Mouse (Mus musculus) embryo, embryonic 10.5 days (tissue): ENCODE results near the gene Ormdl3.

Experiments used
- DNase-seq: peaks from one replicate; pipeline ENCODE4 v3.0.0-alpha.2; 2015; ENCODE audit warnings: low spot score

Ormdl3 gene

DNA sequence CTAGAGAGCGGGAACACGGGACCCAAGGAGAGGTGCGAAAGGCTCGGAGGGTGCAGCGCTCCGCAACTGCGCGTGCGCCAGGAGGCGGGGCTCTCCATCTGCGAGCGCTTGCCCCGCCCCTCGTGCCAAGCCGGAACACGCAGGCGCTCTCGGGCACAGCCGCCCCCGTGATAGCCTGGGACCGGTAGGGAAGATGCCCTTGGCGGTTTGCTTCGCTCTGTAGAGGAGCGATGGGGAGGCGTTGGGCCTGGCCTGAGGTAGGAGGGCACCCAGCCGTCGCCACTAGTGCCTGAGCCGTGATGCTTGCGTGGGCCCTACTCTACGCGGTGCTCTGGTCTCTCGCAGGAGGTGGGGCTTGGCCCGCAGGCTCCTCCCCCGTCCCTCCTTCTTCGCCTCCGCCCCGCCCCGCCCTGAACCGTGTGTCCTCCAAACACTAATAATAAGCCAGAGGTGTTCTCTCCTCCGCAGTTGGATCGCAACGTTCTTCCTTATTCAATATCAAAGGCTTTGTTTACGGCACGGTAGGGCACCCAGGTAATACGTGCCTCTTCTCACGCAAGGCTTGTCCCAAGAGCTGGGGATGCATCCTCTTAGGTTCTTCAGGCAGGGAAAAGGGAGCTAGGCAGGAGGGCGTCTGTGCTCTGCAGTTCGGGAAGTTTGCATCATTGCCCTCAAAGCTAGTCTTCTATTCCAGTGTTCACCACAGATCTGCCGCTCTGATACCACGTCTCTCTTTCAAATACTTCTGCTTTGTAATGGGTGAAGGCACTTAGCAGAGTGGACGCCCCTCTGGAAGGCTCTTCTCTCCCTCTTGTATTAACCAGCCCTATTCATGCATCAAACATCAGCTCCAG lies 36.0 kb downstream of the Ormdl3 start, which contains the start of gene Zpbp2:
TSS of gene Zpbp2 (plus strand) at position 123 of the 854 bp plus-strand sequence.
- DNase-seq = peak; percentile 95

DNA sequence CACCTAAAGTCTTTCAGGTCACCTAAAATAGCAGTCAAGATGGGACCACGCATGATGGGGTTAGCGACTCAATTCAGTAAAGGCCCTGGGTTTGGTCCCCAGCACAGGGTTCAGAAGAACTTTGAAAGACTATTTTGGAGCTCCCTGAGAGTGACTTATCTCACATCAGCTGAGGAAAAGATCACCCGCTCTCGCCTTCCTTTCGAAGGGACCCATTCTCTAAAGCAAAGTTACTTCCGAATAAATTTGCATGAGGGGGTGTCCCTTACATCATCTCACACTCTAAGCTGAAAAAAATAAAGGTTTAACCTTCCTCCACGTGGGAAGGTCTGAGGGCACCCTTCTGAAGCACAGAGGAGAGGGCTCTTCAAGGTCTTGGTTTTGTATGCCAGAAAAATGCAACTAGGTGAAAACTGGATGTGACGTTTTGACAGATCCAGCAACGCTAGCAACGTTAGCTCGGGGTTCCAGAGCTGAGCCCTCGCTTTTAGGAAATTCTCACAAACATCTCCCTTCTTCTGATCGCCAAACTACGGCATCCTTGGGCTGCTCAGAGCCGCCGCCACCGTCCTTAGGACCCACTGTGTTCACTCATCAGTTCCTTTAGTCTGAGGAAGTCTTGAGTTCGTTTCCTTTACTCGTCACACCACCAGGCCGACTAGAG lies 36.7 kb downstream of the Ormdl3 start:
- DNase-seq = no peak

DNA sequence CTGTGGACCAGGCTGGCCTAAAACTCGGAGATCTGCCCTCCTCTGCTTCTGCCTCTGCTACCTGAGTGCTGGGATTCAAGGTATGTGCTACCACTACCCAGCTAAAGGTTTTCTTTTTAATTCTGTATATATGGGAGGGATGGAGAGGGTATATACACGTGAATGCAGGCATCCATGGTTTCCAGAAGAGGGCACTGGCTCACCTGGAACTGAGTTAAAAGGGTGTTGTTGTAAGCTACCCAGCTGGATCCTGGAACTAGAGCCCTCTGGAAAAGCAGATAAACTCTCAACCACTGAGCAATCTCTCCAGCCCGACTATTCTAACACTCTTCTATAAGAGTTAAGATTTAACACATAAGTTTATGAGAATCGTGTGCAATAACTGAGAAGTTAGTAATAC lies 37.8 kb downstream of the Ormdl3 start:
- DNase-seq = no peak

DNA sequence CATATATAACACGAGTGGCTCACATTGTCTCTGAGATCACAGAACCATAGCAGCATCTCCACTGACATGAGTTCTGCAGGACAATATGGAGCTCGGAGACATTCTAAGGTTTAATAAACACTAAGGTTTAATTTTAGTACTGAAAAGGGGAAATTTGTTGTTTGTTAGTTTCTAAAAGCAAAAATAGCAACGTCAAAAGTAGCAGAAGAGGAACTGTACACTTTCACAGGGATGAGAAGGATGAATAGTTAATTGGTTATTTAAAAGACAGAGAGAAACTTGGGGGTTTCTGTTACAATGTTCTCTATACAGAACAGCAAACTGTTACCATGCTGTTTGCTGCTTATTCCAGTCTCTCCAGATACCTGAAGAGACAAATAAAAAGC lies 39.9 kb downstream of the Ormdl3 start:
- no peak for DNase-seq

DNA sequence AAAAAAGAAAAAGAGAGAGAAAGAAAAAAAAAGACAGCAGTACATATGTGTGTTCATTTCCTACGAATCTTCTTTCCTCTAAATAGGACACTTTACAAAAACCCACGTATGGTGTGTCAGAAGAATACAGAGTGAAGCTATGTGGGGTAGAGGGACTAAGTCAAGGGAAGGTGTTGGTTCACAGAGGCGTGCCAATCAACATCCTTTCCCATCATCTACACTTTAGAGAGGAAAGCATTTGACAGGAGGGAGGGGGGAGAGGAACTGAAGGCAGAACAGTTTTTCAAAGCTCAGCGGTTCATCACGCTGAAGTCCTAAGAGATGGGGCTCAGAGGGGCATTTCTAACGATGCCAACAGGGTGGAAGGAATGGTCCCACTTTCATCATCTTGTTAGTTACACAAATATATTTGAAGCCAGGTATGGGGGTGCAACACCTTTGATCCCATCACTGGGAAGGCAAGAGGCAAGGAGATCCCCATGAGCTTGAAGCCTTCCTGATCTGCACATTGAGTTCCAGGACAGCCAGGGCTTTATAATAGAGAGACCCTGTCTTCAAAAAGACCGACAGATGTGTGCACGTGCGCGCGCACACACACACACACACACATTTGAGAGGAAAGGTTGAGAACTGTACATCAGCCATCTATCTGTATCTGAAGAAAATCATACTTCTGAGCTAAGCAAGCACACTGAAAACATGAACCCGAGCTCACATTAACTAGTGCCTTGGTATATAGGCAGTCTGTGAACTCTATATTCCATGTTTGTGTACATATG lies 40.5 kb downstream of the Ormdl3 start:
- DNase-seq = peak; percentile 21

DNA sequence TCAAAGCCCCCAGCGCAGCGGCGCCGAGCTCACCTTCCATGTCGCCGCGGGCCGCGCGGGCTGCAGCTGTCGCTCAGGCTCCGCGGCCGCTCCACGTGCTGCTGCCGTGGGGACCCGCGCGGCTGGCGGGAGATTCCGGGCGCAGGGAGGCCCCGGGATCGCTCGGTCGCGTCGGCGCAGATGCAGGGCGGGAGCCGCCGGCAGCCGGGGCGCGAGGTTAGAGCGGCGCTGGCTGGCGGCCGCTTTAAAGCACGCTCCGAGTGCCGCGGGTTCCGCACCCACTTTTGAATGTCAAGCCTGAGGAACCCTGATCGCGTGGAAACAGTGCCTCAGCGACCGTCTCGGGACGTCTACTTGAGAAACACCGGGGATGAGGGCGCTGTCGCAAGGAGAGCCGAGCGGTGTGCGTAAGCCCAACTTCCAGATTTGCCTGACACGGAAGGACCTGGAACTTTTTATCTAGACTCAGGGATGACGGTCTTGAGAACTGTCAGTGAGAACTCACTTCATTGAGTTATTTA lies 41.4 kb downstream of the Ormdl3 start, which contains the start of gene Ikzf3:
TSS of gene Ikzf3 (minus strand) at position 321 of the 521 bp plus-strand sequence.
- peak; percentile 67 for DNase-seq

DNA sequence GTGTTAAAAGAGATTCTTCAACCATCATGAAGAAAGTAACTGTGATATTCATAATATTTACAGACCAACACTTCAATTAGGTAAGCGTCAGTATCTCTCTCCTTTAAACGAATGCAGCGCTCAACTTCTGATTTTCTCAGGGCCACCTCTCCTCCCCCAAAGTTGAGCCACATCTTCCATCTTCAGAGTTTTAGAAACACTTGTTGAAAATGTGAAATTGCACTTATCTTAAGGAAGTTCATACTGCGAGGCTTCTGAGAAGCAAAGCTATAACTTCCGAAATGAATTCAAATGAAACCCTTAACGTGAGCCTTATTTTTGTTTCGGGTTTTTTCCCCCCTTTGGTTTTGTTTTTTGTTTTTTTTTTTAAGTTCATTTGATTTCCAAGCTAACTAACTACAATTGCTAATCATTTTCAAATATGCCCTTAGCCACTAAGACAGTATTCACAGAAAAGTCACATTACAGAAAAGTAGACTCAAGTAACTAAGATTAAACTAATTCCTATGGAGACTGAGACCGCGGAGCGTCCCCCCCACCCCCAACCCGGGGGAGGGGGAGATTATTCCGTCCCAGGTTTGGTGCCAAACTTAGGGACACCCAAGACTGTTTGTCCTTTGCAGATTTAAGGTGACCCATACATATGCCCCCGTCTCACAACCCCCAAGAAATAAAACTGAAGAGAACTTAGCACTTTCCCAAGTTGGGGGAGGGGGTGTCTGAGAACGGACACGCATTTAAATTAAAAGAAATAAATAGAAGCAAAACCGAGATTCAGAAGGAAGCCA lies 42.1 kb downstream of the Ormdl3 start:
- peak; percentile 51 for DNase-seq

DNA sequence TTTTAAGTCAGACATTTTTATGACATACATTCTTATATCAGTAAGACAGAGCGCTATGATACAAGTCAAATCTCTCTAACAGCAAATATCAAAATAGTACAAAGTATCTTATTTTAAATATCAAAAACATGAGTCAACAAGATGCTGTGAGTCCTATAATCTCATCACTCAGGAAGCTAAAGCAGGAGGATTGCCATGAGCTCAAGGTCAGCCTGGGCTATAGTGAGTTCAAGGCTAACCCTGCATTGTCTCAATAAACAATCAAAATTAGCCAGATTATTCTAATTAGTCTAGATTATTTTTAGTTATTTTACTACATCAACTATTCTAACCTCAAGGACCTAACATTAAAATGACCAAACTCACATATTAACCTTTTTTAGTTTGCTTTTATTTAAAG lies 43.8 kb downstream of the Ormdl3 start:
- DNase-seq = no peak

DNA sequence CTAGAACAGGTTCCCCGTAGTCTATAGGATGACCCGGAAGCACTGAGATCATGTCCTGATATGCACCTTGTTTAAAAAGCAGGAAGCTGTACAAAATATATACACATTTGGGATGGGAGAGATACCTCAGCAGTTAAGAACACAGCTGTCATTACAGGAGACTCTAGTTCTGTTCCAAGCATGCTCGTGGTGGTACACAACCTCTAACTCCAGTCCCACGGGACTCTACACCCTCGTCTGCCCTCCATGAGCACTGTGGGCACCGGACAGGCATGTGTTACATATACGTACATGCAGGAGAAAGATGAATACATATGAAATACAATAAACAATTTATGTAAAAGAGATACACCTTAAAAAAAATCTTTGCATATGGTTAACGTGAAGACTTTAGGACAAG lies 44.6 kb downstream of the Ormdl3 start:
- DNase-seq = no peak

DNA sequence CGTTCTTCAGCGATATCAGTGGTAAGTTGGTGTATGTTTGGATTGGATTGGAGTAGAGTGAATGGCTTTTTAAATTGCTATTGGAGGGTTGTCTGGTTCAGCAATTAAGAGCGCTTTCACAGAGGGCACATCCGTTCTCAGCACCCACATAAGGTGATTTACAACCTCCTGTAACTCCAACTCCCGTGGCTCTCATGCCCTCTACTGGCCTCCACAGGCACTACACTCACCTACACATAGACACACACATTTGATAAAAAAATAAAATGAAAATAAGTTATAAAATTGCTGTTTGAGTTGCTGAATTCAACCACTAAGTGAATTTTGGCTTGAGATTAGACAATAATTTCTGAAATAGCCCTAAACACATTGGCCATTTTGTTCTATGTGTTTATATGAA lies 46.8 kb downstream of the Ormdl3 start:
- no peak for DNase-seq

DNA sequence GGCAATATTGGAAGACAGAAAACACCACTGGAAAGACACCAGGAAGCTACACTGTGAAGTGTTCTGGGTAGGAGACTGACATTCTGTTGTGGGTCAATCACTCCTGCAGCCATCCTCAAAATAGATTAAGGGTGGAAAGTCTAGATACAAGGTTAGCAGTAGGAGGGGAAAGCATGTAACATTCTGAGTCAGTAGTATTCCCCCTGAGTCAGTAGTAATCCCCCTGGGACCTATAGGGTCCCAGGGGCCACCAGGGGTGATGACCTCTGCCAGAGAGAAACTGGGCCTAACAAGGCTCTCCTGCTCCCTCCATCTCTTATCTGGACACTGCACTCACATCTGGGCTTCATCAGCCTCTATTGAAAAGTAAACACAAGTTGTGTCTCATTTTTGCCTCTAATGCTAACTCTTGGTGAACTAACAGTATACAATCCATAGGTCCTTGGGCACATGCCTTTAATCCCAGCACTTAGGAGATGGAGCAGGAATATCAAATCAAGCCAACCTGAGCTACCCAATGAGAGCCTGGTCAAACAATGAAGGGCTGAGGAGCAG lies 49.6 kb downstream of the Ormdl3 start:
- DNase-seq = no peak
